Mouse (Mus musculus) heart, postnatal 10 days (tissue): ENCODE data around the gene Kcnj2. TPM values are rescaled to one million over a fixed set of nuclear protein-coding genes. Genes with fewer than 3 reads are reported as not detected.

Experiments used
- DNase-seq, 2 experiments: peaks; one replicate each; pipeline ENCODE4 v3.0.0; 2021
- intact Hi-C: fragments of 180-260 bp; cut with DNase I; formaldehyde crosslinking; loops from one replicate; pipeline ENCODE4 v1.15.1; 2025
- total RNA-seq, 2 experiments: library from RNA; stranded (reverse); gene quantifications; 2 replicates each; pipeline ENCODE4 v1.2.3; 2021

Kcnj2 gene
- total RNA-seq, 2 experiments from 2014 or later, result 30.8 to 38.9 TPM

DNA sequence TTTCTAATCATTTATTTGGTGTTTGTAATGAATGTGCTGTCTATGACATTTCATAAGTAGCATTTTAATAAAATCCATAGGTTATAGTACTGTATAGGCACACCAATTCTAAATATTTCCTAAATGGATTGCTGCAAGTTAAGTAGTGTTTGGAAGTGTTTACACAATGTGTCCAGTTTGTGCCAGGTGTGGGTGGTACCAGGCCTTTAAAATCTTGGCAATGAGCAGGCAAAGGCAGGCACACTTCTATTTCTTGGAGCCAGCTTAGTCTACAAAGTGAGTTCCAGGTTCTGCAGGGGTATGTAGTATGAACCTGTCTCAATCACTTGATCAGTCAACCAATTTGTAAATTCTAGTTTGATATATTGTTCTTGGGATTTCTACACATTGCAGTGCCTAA, 22.3 kb downstream of the Kcnj2 start:
- intact Hi-C loops, result loop anchor here (5.0 kb wide), 1 partner anchor 124 kb away; no protein-coding TSS in a partner anchor
- DNase-seq, result no peak

DNA sequence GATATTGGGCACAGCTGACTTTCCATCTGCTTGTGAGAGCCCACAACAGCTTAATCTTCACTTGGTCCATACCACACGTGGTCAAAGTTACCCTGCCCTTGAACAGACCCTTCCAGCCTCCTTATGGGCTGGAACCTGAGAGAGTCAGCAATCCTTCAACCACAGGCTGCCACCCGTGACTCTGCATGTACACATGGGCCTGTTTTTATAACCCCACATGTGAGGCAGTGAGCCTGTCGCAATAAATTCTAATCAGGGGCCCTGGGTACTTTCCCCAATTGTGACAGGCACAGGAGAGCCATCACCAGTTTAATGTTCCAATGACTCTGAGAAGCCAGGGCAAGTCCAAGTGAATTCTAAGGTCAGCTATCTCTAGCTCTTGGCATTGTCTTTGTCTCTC, 22.8 kb downstream of the Kcnj2 start:
- no peak for DNase-seq
- intact Hi-C loops, result loop anchor here (5.0 kb wide), 1 partner anchor 123 kb away; no protein-coding TSS in a partner anchor

DNA sequence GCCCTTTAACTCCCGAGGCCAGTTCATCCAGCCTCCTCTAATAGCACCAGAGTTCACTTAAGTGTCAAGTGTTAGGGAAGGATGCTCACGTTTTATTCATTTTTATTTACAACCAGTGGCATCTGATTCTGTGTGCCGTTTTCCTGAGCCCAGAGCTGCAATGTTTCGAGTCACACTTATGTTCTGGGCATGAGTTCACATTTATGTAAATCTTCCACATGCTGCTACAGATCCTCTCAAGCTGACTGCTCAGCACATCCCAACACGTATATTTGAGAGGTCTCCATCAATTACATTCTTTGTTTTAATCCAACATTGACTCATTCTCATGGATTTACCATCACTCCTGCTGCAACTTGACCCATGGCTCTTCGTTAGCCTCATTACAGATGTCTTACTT, 25.2 kb downstream of the Kcnj2 start:
- intact Hi-C loops, result no loop called here
- no peak for DNase-seq

DNA sequence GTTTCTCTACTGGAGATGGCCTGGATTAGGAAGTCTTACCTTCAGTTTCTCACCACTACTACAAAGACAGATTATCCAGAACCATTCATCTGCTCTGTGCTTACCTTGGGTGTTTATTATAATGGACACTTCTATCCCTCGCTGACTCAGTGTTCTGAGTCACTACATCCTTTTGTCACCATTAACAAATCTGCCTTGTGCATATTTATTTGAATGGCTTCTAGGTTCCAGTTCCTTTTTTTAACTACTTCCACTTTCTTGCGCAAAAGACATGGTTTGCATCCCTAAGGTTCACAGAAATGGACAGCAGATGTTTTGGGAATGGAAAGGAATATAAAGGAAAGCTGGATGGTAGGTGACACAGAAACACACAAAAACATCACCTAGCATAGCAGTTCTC, 27.0 kb downstream of the Kcnj2 start:
- DNase-seq, result no peak
- intact Hi-C loops, result no loop called here

DNA sequence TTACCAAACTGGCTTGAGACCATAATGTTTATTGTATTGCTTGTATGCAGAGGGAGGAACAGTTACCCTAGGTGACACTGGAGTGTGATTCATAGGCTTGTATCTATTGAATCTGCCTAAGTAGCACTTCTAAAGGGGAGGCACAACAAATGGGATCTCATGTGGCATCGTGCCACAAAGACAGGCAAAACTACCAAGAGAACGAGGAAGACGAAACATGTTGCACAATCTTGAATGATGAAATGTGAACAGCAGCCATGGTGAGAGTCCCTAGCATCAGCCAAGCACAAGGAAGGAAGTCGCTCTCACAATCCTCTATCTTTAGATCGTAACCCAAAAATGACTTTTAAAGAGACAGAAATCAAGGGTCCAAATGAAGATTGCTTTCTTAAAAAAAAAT, 30.6 kb downstream of the Kcnj2 start:
- intact Hi-C loops, result no loop called here
- peak in 1 of 2 experiments; percentile 23 for DNase-seq

DNA sequence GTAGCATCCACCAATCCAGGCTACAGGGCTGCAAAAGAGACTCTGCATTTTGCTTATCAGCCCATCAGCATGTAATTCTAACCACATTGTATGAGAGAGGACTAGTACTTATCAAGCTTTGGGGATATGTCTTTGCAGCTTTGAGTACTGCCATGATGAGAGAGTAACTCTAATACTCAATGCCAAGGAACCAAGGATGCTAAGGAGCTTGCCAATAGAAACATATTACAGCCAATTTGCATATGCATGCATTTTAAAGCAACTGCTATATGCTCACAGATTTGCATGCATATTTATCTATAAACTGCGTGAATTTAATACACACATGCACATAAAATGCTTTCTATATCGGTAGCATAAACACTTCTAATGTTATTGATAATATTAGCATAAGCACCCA, 34.2 kb downstream of the Kcnj2 start:
- intact Hi-C loops, result no loop called here
- DNase-seq, result no peak

DNA sequence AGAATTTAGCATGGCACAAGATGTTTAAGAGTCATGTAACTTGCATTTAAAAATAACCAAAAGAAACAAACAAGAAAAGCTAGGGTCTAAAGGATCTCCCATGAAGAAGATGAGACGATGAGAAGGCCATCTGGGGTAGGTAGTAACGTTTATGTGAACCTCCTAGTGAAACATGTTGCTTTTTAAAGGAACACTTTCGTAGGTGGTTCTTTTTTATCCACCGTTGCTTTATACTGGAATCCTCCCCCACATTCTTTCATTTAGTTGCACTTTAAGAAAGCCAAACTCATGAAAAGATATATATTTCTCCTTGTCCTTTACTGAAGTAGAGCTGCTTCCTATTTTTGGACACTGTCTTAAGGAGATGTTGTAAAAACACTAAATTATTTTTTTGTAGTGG, 34.7 kb downstream of the Kcnj2 start:
- DNase-seq, result no peak
- intact Hi-C loops, result no loop called here

DNA sequence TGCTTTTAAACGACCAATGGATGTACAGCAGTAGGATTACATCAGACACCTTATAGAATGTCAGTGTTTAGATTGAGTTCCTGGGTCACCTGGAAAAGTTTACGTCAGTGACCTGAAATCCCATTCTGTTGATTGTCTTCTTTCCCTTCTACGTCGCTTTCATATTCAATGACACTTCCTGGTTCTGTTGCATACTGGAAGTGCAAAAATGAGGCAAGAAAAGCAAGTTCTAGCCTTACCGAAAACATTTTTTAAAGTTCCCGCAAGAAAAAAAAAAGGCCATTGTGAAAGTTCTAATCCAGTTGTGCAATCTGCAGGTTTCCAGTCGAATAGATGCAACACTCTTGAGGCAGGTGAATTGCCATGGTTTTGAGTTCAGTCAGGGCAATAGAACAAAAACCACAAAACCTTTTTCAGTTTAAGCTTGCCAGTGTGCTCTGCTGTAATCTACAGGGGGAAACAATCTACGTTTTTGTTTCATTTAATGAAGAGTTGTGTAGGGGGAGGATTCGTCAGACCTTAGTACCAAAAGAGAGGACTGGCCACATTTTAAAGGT, 35.7 kb downstream of the Kcnj2 start:
- intact Hi-C loops, result no loop called here
- no peak for DNase-seq

DNA sequence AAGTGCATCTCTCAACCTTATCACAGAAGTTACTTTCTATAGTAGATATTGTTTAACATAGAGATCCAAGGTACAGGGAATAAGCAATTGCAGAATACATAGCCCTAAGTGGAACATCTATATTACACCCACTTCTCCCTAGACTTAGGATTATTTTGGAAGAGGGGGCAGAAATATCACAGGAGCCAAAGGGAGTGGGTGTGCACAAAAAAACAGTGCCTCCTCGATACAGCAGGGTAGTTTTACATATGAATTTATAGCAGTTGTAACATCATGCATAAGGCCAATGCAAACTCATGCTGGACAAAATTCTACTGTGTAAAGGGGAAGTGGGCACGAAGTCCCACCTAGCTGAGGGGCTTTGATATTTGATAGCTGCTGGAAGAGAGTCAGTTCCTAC, 38.5 kb downstream of the Kcnj2 start:
- DNase-seq, result no peak
- intact Hi-C loops, result no loop called here

DNA sequence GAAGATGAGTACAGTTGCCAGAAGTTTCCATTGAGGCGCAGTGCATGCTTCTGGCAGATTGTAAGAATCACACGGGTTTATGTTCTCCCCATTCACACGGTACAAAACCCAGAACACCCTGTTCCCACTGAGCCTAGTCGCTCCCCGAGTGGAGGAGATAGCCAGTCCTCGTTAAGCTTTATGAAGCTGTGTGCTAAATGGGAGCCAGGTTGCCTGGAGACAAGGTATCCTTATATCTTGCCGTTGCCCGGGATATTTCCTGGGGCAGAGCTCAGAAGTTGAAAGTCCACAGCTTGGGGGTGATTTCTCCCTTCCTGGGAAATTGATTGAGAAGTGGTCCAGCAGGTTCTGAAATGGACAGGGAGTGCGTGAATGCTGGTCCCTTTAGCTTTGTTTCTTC, 42.2 kb downstream of the Kcnj2 start:
- no peak for DNase-seq
- intact Hi-C loops, result no loop called here

DNA sequence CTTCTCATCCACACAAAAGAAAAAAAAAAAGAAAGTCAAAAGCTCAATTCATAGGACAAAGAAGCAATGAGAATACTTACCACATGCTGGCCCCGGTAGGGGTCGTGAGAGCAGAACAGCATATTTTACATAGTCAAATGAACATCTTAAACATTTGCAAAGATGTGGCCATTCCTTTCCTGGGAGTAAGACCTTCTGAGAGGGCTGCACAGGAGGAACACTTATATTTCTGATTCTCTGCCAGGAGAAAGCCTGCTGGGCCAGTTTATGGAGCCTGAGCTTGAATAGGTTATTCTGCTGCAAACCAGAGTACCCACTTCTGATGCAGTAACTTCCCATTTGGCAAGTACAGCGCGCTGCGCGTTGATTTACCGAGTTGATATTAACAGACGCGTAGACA, 55.5 kb downstream of the Kcnj2 start:
- no peak for DNase-seq
- intact Hi-C loops, result no loop called here

DNA sequence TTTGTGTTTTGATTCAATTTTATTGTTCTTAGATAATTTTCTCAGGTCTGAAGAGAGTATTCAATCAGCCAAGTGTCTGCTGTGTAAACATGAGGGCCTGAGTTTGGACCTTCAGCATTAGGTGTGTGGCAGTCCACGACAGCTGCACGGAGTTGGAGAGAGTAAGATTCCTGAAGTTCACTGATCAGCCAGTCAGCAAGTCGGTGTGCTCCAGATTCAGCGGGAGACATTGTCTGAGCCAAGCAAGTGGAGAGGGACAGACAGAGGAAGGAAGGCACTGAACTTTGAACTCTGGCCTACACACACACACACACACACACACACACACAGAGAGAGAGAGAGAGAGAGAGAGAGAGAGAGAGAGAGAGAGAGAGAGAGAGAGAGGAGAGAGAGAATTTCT, 57.4 kb downstream of the Kcnj2 start:
- no peak for DNase-seq
- intact Hi-C loops, result no loop called here

DNA sequence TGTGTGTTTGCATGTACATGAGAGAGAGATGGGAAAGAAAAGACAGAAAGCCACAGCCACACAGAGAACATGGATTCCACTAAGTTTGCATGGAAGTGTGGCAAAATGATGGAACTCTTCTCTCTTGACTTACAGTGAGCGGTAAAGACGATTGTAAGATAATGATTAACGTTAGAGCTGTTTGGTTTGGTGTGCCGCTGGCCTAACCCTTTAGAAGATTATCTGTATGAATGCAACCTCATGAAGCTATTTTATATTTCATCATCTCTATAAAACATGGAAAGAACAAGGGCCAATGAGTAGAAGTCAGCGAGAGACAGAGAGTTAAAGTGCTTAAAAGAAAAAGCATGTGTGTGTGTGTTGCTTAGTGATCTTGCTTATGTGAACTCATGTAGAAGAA, 60.0 kb downstream of the Kcnj2 start:
- intact Hi-C loops, result no loop called here
- DNase-seq, result no peak

Other genes starting within 250 kb of the Kcnj2 start
- not detected for gene Kcnj16, start 98.1 kb upstream of the Kcnj2 start, total RNA-seq